Mouse (Mus musculus) heart, embryonic 11.5 days (tissue): ENCODE data around the gene Samhd1. TPM values are rescaled to one million over a fixed set of nuclear protein-coding genes. Genes with fewer than 3 reads are reported as not detected.

Source experiments
- ATAC-seq: fragments of 200-750 bp; cut with Nextera tagmentation; replicated peaks from 2 replicates; pipeline ENCODE4 v1.8.0; 2017; ENCODE audit warnings: moderate library complexity; ENCODE audit not compliant: insufficient number of reproducible peaks, low FRiP score, low TSS enrichment
- H3K27ac ChIP-seq: fragments of 300-500 bp; sonication (generic); 2 replicates; pipeline ENCODE4 v1.5.1; 2014; ENCODE audit warnings: mild to moderate bottlenecking, low read depth, low read length
- H3K27me3 ChIP-seq: fragments of 300-500 bp; sonication (generic); 2 replicates; pipeline ENCODE4 v1.6.1; 2014; ENCODE audit warnings: mild to moderate bottlenecking, low read length, mixed read lengths; ENCODE audit not compliant: control insufficient read depth, insufficient read depth
- H3K36me3 ChIP-seq: fragments of 300-500 bp; sonication (generic); 2 replicates; pipeline ENCODE4 v1.6.1; 2014; ENCODE audit warnings: mild to moderate bottlenecking, low read length, moderate library complexity, mixed read lengths; ENCODE audit not compliant: control insufficient read depth, insufficient read depth
- H3K4me1 ChIP-seq: fragments of 300-500 bp; sonication (generic); 2 replicates; pipeline ENCODE4 v1.6.1; 2014; ENCODE audit warnings: low read length; ENCODE audit not compliant: control insufficient read depth, insufficient read depth
- H3K4me2 ChIP-seq: fragments of 300-500 bp; sonication (generic); 2 replicates; pipeline ENCODE4 v1.6.1; 2014; ENCODE audit warnings: mild to moderate bottlenecking, moderate library complexity
- H3K4me3 ChIP-seq: fragments of 300-500 bp; sonication (generic); 2 replicates; pipeline ENCODE4 v1.5.1; 2014; ENCODE audit warnings: low read depth, low read length
- H3K9ac ChIP-seq: fragments of 300-500 bp; sonication (generic); 2 replicates; pipeline ENCODE4 v1.6.1; 2014; ENCODE audit warnings: mild to moderate bottlenecking, low read depth, low read length, moderate library complexity
- H3K9me3 ChIP-seq: fragments of 300-500 bp; sonication (generic); replicated peaks from 2 replicates; pipeline ENCODE4 v1.6.1; 2016; ENCODE audit warnings: low read length; ENCODE audit not compliant: control insufficient read depth
- WGBS: fragments of 180-500 bp; shearing (Covaris S2); extraction: QIAGEN DNeasy Blood & Tissue Kit; methylation state at CpG from one replicate; pipeline ENCODE4 v1.1.7; 2014; ENCODE audit not compliant: insufficient replicate concordance; 5-methylcytosine and 5-hydroxymethylcytosine counted together
- polyA plus RNA-seq: library from polyadenylated mRNA; unstranded; fragments of >200 nt; fragmentation: Nextera tagmentation; extraction: Ambion mirVana; gene quantifications from 2 replicates; pipeline ENCODE4 v1.2.1, GENCODE M21; 2014

Samhd1 gene
- polyA plus RNA-seq, 1 experiment from 2014 or later = 26.4 TPM

DNA sequence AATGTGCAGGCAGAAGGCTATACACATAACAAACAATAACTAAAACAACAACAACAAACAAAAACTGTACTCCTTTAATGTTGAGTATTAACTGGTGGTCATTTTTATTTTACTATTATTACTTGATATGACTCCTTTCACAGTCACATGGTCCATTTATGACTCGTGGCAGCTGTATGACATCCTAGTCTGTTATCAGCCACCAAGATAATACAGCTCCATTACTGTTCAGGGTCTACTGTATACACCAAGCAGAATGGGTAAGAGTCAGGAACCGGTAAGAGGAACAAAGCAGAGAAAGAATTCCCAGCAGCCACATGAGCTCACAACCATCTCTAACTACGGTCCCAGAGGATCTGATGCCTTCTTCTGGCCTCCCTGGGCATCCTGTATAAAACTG is 9.8 kb downstream of the Samhd1 start:
- no peak overlapping the region for H3K9ac ChIP-seq
- ATAC-seq = no peak
- H3K4me3 ChIP-seq = no peak overlapping the region
- no peaks in the 10 kb centered on the region for H3K36me3 ChIP-seq
- H3K27ac ChIP-seq = no peak overlapping the region
- 68% methylated on average over 3 of the region's 3 CpGs for WGBS
- H3K4me1 ChIP-seq = no peaks in the 10 kb centered on the region
- H3K4me2 ChIP-seq = no peak overlapping the region
- no peaks in the 10 kb centered on the region for H3K9me3 ChIP-seq
- H3K27me3 ChIP-seq = no peaks in the 10 kb centered on the region

DNA sequence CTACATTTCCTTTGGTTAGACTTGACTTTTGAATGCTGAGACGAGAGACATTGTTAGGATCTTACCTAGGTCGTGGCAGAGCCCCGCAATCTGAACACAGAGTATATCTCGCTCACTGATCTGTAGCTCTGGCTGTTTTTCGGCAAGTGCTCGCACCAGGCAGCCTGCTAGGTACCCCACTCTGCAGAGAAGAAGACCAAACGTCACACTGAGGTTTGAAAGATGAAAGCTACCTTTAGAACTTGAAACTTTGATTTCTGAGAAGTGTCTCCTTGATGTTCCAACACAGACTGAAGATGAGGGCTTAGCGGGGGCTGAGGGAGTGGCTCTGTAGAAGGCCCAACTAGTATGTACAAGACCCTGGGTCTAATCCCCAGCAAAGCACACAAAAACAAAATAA is 13.3 kb downstream of the Samhd1 start:
- Histone ChIP-seq H3K9ac (no peak overlapping the region), H3K9me3 (no peaks in the 10 kb centered on the region), H3K36me3 (no peaks in the 10 kb centered on the region), H3K27me3 (no peaks in the 10 kb centered on the region), H3K4me2 (no peak overlapping the region), H3K4me3 (no peak overlapping the region), H3K27ac (no peak overlapping the region), H3K4me1 (no peaks in the 10 kb centered on the region)
- 85% methylated on average over 8 of the region's 8 CpGs for WGBS
- ATAC-seq = no peak

DNA sequence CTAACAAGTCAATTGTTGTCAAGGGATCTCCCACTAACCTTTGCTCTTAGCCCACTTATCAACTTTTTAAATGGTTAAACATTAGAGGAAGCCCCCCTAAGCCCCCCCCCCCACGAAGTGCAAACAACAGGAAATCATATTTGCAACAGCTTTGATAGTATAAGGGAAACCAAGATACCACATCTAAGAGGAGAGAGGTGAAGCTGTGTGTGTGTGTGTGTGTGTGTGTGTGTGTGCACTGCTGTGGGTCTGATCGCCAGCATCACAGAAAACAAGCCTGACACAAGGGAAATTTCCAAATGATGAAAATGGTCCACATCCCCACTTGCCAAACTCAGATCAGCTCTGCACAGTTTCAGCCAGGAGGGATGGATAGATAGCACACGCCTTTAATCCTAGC is 16.0 kb downstream of the Samhd1 start:
- no peaks in the 10 kb centered on the region for H3K27me3 ChIP-seq
- 0 out of 2 replicates have a peak, but pooled peaks cover 2% of the 10 kb centered on the region for H3K36me3 ChIP-seq
- no peak for ATAC-seq
- no peak overlapping the region for H3K4me2 ChIP-seq
- no peak overlapping the region for H3K9ac ChIP-seq
- no peak overlapping the region for H3K27ac ChIP-seq
- 68% methylated on average over 3 of the region's 3 CpGs for WGBS
- no peaks in the 10 kb centered on the region for H3K4me1 ChIP-seq
- no peak overlapping the region for H3K4me3 ChIP-seq
- no peaks in the 10 kb centered on the region for H3K9me3 ChIP-seq

DNA sequence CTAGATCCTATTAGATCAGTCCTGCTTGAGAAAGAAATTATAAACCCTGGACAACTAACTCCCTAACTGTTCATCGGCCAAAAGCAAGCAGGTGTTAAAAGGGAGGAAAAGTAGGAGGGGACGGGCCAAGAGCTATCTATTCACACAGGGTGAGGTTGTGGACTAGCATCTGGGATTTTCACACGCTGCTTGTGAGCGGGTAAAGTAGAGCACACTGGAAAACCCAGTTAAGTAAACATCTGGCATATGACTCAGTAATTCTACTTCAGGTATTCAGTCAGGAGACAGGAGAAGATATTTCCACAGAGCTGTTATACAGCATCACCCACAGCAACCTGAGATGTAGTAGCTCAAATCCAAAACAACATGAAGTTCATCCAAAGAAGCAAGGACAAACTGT is 16.5 kb downstream of the Samhd1 start:
- Histone ChIP-seq H3K4me2 (no peak overlapping the region), H3K36me3 (peaks cover 2% of the 10 kb centered on the region; the same call in 1 of the 2 replicates), H3K9me3 (no peaks in the 10 kb centered on the region), H3K9ac (no peak overlapping the region), H3K27me3 (no peaks in the 10 kb centered on the region), H3K4me3 (no peak overlapping the region), H3K4me1 (no peaks in the 10 kb centered on the region), H3K27ac (no peak overlapping the region)
- ATAC-seq = no peak
- 80% methylated on average over 4 of the region's 4 CpGs for WGBS

DNA sequence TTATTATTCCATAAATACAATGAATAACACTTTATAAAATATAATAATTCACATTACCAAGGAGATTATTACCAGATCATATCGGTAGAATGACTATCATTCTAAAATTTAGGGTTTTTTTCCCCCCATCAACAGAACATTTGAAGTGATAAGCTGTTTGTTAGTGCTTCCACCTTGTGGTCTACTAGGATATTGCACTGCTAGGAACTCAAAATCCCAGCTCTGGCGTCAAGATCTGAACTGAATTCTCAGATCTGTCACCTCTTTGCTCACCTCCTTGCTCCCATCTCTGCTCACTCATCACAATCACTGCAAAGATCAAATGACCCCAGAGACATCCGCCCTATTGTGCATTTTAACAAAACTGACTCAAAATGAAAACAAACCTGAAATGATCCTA is 18.1 kb downstream of the Samhd1 start:
- Histone ChIP-seq H3K27me3 (no peaks in the 10 kb centered on the region), H3K27ac (no peak overlapping the region), H3K4me3 (no peak overlapping the region), H3K4me1 (no peaks in the 10 kb centered on the region), H3K9me3 (no peaks in the 10 kb centered on the region), H3K36me3 (peaks cover 4% of the 10 kb centered on the region), H3K4me2 (no peak overlapping the region), H3K9ac (no peak overlapping the region)
- WGBS = 14% methylated on average over 3 of the region's 3 CpGs
- ATAC-seq = no peak

DNA sequence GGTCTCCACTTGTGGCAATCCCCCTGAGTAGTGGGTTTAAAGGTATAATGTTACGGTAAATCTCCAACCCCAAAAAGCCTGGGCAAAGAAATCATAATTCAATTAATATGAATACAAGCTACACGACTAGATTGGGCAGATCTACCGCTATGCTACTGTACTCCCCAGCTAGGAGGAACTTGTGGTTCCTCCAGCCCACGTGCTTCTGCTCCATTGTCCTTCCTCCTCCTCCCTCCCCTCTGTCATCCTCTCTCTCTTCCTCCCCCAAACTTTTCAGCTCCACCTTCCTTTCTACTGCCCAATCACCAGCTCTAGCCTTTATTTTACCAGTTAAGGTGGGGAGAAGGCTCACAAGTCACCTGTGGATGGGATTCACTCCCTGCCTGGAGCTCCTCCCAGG is 26.8 kb downstream of the Samhd1 start:
- Histone ChIP-seq H3K9me3 (no peaks in the 10 kb centered on the region), H3K4me1 (no peaks in the 10 kb centered on the region), H3K9ac (no peak overlapping the region), H3K27ac (no peak overlapping the region), H3K36me3 (peaks cover 12% of the 10 kb centered on the region), H3K4me2 (no peak overlapping the region), H3K27me3 (no peaks in the 10 kb centered on the region), H3K4me3 (no peak overlapping the region)
- ATAC-seq = no peak
- WGBS = 85% methylated on average over 4 of the region's 4 CpGs

DNA sequence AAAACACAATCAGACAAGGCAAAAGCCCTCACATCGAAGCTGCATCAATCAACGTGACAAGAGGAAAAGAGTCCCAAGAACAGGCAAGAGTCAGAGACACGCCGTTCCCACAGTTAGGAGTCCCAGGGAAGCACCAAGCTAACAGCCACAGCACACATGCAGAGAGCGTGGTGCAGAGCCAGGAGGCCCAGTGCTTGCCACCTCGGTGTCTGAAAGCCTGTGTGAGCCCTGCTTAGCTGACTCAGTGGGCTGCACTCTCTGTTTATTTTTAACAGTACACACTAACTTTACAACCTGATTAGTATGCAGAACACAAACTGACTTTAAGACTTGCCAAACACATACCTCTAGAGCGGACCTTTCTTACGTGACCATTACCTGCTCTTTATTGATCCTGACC is 30.6 kb downstream of the Samhd1 start:
- peaks cover 7% of the 10 kb centered on the region for H3K36me3 ChIP-seq
- no peaks in the 10 kb centered on the region for H3K9me3 ChIP-seq
- H3K4me1 ChIP-seq = no peaks in the 10 kb centered on the region
- no peak overlapping the region for H3K4me2 ChIP-seq
- H3K27me3 ChIP-seq = no peaks in the 10 kb centered on the region
- 79% methylated on average over 8 of the region's 8 CpGs for WGBS
- H3K4me3 ChIP-seq = no peak overlapping the region
- no peak overlapping the region for H3K9ac ChIP-seq
- no peak for ATAC-seq
- H3K27ac ChIP-seq = no peak overlapping the region

DNA sequence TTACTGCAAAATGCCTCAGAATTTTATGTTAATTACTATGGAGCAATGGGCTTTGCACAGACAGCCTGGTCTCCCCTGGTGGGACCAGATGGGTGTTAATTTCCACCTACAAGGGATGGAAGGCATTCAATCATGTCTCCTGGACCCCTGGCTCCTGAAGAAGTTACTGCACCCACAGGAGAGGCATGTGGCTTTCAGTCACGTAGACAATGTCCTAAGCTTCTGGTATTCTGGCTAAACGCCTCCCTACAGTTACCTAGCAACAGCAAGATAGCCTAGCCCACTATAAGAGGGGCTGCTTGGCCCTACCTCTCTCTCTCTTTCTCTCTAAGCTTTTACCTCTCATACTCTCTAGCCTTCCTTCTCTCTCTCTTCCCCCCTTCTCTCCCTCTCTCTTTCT is 32.8 kb downstream of the Samhd1 start:
- no peak for ATAC-seq
- WGBS = 56% methylated on average over 2 of the region's 2 CpGs

DNA sequence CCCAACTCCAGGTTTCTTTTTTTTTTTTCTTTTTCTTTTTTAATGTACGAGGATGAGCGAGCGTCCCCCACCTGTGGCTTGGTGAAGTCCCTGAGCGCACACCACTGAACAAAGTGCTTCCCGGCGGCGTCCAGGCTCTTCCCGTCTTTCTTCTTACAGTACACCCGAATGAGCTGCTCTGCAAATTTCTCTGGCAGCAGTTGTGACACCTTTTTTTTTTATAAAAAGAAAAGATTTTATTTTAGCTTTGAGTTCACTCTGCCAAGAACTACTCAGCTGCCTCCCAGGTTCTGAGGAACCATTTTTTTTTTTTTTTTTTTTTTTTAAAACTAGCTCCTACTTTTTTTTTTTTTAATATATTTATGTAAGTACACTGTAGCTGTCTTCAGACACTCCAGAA is 33.4 kb downstream of the Samhd1 start:
- no peak for ATAC-seq
- Histone ChIP-seq H3K9me3 (no peaks in the 10 kb centered on the region), H3K27ac (no peak overlapping the region), H3K4me1 (no peaks in the 10 kb centered on the region), H3K27me3 (no peaks in the 10 kb centered on the region), H3K4me3 (no peak overlapping the region), H3K36me3 (peaks cover 4% of the 10 kb centered on the region), H3K9ac (no peak overlapping the region), H3K4me2 (no peak overlapping the region)
- 95% methylated on average over 9 of the region's 9 CpGs for WGBS

More for the DNA sequence above, 32.8 kb downstream of the Samhd1 start:
- H3K4me2 ChIP-seq = no peak overlapping the region
- H3K36me3 ChIP-seq = peaks cover 4% of the 10 kb centered on the region
- H3K27ac ChIP-seq = no peak overlapping the region
- H3K27me3 ChIP-seq = no peaks in the 10 kb centered on the region
- no peak overlapping the region for H3K4me3 ChIP-seq
- no peak overlapping the region for H3K9ac ChIP-seq
- H3K4me1 ChIP-seq = no peaks in the 10 kb centered on the region
- no peaks in the 10 kb centered on the region for H3K9me3 ChIP-seq
